Mouse (Mus musculus): ENCODE measurements at regions not wholly inside any gene's neighbourhood (a gene's known extent, or its start where the extent isn't known, plus 50 kb on each side); places are given as distances from the start of the nearest gene placed in this dataset.
"Not testable (repeated sequence)": the region's sequence is repeated elsewhere in the genome, so short reads cannot be mapped to it uniquely, and the experiment has no call there.

DNA sequence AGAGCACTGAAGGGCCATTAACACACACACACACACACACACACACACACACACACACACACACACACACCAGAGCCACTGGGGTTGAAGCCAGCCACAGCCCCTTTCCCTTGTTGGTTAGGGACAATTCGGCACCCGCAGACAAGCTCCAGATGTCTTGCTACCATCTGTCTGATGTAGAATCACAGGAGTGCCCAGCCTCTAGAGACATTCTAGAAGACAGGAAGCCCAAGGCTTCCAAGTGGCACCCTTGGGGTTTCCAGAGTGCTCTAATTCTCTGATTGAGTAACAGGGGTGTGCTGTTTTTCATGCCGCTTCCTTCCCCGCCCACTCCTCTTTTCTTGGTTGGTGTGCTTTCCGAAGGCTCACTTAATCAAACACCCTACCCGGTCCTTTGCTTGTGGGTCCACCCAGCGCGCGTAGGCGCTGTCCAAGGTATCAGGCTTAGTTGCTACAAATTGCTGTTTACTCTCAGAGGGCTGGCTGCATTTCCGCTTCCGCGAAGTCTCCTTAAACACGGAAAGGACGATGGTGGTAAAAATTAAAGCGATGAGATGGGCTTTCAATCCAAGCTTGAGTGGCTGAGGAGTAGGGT, 59.5 kb upstream of the Zbtb18 start:
- DNase-seq (ENCODE audit: low spot score in 2 of 2): peak in 1 of 2 experiments; percentile 45

DNA sequence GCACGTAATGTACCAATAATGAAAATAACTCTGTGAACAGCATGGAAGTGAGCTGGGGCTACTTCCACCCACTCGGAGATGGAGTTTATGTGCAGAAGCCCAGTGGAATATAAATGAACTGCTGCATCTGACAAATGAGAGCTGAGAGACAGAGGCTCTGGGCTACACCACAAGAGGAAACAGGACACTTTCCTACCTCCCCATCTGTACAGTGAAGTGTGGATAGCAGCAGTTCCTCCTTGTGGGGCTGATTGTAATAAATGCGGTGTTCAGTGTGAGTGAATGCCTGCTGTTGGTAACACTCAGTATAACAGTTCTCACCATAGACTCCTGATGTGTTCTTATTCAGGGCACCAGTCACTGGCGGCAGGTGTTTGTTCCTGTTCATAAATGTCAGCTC, 60.0 kb upstream of the Zbtb18 start:
- DNase-seq (ENCODE audit: low spot score in 2 of 2): no peak

DNA sequence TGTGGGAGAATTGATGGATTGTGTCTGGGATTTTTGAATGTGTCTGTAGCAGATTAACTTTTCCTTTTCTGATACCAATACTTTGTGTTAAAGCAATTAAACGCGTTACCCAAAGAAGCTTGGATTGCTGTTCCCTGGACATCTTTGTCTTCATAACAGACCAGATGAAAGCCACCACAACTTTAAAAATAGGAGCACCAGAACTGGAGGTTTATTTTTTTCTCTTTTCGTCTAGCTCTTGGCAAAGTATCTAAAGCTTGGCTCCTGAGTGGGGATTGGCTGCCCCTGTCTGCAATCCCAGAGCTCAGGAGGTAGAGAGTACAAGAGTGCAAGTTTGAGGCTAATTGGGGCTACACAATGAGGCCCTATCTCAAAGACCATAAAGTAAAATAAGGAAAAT, 64.0 kb upstream of the Zbtb18 start:
- no peak for DNase-seq (ENCODE audit: low spot score in 2 of 2)

DNA sequence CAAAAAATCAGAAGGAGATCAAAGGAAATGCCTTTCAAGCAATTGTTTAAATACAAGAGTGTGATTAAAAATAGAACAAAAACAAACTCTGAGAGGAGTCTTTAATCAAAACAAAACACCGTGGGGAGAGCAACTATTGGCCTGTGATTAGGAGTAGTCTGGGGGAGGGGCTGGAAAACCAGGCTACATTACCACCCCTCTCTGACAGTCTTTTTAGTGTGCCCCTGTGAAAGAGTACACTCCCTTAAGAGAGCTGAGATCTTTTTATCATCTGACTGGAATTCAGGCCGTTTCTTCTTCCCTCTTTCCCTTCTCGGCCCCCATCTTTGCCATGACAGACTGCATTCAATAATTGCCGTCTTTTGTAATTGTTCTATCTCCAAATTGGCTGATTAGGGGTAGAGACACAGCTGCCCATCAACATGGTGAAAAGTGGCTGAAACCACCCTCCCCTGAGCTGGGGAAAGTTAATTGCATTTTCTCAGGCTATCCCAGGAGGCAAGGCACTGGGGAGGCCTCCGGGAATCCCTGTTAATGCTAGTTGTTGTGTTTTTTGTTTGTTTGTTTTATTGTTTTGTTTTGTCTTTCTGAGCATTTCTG, 68.8 kb upstream of the Zbtb18 start:
- no peak for DNase-seq (ENCODE audit: low spot score in 2 of 2)

DNA sequence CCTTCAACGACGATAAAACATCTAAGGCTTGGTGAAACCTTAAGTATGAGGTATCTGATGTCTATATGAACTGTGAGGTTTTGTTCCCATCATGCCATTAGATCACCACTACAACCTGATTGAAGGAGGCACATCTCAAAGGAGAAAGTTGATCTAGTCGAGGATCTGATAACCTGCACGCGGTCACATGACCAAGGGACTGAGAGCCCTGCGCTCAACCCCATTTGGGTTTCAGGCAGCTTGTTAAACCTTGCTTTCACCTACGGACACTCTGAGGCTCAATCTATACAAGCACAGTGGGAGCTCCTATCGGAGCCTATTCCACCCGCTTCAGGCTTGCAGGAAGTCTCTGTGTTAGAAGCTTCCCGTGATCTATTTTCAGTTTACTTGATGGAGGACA, 70.1 kb upstream of the Zbtb18 start:
- DNase-seq (ENCODE audit: low spot score in 2 of 2): no peak

DNA sequence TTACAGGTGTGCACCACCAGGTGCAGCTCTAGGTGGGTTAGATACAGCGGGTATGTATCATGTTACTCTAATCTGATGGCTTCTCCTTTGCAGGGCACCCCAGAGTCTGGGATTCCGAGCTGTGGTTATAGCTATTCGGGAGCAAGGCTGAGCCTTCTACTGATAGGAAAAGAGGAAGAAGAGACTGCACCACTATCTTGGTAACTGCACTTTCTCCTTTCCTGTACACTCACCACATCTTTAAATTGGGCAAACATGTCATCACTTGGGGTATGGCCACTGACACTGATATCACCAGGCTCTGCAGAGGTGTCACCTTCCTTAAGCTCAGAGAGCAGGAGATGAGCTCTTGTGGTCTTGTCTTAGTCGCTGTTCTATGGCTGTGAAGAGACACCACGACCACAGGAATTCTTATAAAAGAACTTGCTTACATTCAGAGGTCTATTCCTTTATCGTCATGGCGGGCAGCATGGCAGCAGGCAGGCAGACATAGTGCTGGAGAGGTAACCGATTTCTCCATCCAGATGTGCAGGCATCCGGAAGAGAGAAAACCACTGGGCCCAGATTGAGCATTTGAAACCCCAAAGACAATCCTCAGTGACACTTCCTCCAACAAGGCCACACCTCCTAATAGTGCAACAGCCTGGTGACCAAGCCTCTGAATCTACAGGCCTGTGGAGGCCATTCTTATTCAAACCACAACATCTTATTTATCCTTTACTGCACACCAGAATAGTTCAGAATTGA, 74.1 kb upstream of the Zbtb18 start:
- DNase-seq (ENCODE audit: low spot score in 2 of 2): no peak

DNA sequence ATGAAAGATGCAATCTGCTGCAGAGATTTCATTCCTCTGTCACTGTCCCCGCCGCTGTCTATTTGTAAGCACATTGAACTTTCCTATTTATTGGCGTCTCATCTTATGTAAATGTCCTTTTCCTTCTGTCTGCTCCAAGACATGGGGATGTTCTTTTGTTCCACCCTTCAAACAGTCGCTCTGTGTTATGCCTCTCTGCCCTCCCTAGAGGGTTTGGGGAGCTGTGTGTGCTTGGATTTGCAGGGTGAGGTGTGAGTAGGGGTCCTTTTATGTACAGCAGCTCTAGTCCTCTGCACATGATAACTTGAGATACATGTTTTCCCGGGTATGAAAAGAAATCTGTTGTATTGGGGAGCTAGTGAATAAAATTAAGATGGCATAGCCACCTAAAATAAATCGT, 75.2 kb upstream of the Zbtb18 start:
- no peak for DNase-seq (ENCODE audit: low spot score in 2 of 2)

DNA sequence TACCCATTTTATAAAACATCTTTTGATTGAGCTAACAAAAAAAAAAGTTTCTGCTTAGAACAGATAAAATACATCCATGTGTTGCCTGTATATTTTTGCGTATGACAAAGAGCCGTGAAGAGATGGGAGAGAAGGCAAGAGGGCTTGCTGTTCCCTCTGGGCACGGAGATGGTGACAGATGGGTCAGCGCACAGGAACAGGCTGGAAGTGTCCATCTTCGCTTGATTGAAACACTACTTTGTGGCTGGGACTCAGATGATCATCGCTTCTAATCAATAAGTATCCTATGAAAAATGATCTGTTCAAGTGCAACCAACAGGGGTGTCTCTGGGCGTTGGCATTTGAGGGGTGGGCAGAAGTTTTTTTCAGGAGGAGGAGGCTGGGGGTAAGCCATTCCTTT, 75.7 kb upstream of the Zbtb18 start:
- no peak for DNase-seq (ENCODE audit: low spot score in 2 of 2)

DNA sequence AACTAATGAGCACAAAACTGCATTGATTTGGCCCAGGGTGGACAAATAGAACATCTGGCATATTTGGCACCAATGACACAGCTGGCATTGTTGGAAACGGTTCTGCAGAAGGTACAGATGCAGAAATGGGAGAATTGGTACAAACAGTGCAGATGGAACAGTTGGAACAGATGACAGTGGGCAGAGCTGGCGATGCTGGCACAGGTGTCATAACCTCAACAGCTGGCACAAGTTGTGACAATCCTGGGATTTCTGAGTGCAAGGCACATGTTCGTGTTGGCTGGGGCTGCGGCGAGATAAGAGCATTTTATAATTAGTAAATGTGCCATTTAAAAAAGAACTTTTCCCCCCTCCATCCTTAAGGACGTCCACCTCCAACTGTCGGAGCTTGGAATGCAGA, 77.8 kb upstream of the Zbtb18 start:
- DNase-seq (ENCODE audit: low spot score in 2 of 2): no peak

DNA sequence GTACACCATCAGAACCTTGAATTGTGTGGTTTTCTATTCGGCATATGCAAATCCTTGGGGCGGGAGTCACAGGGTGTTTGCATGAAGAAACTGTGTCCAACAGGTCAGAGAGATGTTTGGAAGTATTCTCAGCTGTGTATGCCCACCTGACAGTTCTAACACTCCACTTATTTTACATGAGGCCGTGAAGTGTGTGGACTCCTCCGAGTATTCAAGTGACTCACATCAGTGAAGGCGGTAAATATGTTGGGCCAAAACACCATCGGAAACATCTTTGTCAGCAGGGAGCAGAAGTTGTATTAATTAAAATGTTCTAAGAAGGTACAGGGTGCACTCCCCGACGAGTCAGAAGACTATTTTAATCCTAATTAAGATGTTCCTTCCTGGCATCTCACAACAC, 79.8 kb upstream of the Zbtb18 start:
- no peak for DNase-seq (ENCODE audit: low spot score in 2 of 2)

DNA sequence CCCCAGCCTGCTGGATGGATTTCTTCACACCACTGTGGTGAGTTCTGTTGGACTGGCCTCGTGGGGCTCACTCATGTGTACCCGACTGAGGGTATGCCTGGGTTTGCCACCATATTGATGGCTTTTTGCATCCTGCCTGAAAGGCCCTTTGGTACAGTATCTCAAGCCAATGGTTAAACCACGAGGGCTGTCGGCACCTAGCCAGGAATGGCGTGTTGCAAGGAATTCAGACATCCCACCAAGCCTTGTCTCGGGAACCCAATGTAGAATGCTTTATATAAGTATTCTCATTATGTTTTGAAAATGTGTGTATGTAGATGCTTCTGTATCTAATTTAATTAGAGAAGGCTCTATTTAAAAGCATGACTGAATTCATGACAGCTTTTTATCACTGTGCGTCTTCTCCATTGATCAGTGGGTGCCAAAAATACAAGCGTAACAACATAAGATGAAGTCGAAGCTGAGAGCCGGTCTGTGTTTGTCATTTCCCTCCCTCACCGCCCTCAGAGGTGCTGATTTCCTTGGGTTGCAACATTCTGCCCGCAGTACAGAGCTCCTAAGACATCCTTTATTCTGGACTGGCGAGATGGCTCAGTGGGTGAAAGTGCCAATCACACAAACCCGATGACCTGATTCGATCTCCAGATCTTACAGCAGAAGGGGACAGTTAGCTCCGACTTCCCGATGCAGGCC, 90.5 kb upstream of the Akt3 start:
- DNase-seq (ENCODE audit: low spot score in 2 of 2): no peak

DNA sequence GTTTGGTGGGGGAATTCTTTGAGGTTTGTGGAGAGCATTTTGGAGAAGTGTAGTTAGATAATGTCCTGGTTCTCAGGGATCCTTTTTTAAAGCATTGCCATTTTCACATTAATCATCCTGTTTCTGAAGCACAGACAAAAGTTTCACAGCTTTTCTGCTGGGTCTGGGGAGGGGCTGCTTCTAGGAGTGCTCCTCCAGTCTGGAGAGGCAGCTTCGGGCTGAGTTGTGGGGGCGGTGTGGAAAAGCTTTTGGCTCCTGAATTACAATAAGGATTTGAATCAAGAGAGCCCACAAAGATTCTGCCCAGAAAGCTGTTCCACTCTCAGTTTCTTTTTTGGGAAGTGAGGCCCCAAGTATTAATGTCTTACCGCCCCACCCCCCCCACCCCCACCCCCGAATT, 89.2 kb upstream of the Akt3 start:
- DNase-seq (ENCODE audit: low spot score in 2 of 2): no peak

DNA sequence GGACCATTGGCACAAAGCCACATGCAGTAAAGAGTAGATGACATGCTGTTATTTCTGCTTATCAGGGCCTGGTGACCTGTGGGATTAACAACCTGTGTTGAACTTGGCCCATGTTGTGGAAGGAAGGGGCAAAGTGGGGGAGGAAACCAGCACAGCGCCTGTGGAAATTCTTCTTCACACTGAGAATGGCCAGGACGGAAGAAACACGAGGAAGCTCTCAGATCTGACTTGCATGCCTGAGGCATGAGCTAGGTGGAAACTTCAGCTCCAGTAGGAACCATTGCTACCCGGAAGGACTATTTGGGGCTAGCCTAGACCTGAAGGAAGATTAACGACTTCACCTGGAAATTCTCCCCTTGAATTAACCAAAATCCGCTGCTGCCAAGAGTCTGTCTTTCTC, 88.5 kb upstream of the Akt3 start:
- no peak for DNase-seq (ENCODE audit: low spot score in 2 of 2)

DNA sequence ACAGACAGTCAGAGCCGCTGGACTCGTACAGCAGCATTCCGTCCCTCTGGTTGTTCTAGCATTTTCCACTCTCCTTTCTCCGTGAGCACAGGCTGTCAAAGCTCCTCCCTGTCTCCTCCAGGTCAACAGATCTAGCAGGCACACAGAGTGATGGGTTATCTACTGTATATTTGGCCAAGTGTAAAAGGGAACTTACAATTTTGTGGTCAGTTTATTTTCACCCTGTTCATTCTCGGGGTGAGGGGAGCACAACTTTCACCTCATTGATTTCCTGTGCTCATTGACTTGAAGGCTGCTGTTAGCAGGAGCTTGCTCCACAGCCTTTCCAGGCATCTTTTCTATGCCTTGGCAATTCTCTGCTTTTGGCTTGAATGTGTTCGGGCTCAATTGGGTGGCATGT, 87.5 kb upstream of the Akt3 start:
- no peak for DNase-seq (ENCODE audit: low spot score in 2 of 2)

DNA sequence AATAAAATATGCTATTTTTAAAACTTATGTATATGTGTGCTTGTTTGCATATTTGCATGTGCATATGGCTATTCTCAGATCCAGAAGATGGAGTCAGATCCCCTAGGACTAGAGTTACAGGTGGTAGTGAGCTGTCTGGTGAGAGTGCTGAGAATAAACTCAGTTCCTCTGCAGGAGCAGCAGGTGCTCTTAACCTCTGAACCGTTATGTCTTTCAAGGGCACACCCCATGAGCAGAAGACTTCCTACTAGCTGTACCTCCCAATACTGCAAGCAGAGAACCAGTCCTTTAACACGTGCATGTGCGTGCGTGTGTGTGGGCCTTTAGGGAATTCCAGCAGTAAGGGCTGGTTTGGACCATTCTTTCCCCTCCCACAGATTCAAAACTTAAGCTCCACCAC, 85.9 kb upstream of the Akt3 start:
- no peak for DNase-seq (ENCODE audit: low spot score in 2 of 2)

DNA sequence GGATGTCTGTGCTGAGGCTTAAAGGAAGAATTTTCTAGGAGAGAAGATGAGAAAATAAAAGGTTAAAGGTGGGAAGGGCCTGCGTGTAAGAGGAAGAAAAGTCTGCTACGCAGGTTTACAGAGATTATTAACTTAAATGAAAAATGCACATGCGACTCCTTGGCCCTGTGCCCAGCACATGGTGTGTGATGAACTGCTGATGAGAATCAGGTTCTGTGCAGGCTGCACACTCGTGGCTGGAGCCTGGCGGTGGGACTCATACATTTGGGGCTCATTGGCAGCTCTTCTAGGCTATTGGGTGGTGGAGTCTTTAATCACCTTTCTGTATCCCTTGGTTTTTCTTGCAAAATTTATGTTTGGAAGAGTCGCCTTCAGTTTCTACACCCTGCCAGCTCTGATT, 85.1 kb upstream of the Akt3 start:
- peak in 1 of 2 experiments; percentile 19 for DNase-seq (ENCODE audit: low spot score in 2 of 2)

DNA sequence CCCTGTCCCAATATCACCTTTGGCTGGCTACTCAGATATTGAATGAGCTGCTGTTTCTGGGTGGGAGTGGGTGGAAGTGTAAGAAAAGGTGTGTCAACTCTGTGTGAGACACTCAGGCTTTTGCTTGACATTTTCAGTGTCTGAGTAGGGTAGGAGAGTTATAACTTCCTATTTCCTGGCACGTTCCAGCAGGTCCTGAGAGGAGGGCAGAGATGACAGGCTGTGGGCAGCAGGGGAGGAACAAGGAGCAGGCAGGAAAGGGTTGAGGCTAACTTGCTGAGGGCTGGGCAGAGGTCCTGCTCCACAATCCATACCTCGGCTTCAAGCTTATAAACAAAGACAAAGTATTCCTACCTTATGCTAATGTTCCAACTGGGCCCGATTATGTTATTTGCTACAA, 82.2 kb upstream of the Akt3 start:
- DNase-seq (ENCODE audit: low spot score in 2 of 2): no peak

DNA sequence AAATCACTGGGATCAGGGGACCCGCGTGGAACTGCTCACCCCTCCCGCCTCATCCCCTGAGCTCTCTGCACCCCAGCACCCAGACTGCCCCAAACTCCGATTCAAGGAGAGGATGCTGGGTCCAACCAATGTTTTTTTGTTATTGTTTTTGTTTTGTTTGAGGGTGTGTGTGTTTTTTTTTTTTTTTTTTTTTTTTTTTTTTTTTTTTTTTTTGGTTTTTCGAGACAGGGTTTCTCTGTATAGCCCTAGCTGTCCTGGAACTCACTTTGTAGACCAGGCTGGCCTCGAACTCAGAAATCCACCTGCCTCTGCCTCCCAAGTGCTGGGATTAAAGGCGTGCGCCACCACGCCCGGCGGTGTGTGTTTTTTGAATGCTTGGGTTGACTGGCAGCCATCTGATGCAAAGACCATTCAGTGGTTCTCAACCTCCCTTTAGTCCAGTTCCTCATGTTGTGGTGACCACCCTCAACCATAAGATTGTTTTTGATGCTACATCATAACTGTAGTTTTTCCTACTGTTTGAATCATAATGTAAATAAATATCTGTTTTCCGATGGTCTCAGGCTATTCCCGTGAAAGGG, 81.3 kb upstream of the Akt3 start:
- not testable (repeated sequence) for DNase-seq (ENCODE audit: low spot score in 2 of 2)

DNA sequence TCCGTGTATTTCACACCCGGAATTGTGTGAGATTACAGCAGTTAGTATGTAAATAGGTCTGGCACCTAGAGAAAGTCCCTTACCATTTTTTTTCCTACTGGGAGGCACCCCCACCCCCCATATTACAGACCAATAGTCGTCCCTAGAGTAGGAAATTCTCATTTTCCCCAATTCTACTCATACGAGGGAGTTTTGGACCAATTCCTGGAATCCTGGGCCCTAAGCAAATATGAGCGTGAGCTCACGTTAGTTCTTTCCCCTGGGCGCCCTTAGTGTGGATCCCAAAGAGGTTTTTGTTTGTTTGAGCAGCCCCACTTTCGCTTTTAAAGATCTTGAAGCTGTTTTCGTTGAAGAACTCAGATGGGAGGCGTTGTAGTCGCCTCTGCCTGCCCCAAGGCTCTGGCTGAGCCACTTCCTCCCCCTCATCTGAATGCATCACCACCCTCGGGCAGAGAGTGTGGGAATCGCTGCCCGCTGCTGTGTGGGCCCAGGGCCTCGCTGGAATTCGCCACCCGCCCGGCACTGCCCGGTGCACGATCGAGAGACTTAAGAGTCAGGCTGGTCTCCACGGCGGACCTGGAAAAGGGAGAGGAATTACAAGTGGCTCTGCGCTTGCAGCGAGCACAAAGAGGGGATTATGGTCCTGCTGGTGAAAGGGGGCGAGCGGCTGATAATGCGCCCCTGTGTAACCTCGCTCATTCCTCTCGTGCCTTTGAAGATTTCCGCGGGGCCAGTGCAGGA, 80.6 kb upstream of the Akt3 start:
- peak; percentile 30 to 44 for DNase-seq (ENCODE audit: low spot score in 2 of 2)

DNA sequence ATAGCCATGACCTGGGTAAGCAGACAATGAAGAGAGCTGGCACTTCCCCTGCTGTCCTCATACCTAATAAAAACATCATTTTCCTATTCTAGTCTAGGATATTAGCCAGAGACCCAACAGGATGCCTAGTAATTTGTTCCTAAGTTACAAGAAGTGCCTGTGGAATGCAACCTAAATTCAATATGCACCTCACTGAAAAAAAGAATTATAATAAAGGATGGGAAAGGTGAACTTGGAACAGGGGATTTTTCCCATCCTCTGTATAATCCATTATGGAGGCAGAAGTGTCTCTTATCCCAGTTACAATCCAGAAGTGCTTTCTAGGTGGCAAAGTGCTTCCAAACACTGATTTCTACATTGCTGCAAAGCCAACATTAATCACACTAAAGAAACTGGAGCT, 79.8 kb upstream of the Akt3 start:
- no peak for DNase-seq (ENCODE audit: low spot score in 2 of 2)

DNA sequence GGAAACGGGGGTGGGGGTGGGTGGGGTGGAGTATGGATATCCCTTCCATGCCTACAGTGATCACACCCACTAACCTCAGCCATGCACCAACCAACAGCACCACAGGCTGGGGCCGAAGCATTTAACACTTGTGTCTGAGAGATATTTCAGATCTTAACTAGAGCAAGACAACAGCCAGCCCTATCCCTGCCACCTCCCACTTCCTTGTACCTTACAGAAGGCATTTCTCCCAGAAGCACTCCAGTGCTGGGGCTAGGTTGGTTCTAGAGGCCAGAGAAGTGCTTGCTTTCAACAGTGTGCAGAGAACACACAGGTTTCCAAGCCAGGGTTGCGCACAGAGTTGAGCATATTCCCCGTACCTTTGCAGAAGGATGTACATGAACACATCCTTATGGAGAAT, 79.1 kb upstream of the Akt3 start:
- DNase-seq (ENCODE audit: low spot score in 2 of 2): no peak

All from gastrocnemius, postnatal 4 days (tissue).